Mouse (Mus musculus): ENCODE results near the gene Zdhhc1. TPM values are rescaled to one million over a fixed set of nuclear protein-coding genes. Genes with fewer than 3 reads are reported as not detected.
A peak's percentile ranks its signal among the peaks of the same experiment; 100 is the strongest.

Gene Zdhhc1
- 0.14 and 0.23 TPM in 2 replicates for polyA plus RNA-seq (2012)

DNA sequence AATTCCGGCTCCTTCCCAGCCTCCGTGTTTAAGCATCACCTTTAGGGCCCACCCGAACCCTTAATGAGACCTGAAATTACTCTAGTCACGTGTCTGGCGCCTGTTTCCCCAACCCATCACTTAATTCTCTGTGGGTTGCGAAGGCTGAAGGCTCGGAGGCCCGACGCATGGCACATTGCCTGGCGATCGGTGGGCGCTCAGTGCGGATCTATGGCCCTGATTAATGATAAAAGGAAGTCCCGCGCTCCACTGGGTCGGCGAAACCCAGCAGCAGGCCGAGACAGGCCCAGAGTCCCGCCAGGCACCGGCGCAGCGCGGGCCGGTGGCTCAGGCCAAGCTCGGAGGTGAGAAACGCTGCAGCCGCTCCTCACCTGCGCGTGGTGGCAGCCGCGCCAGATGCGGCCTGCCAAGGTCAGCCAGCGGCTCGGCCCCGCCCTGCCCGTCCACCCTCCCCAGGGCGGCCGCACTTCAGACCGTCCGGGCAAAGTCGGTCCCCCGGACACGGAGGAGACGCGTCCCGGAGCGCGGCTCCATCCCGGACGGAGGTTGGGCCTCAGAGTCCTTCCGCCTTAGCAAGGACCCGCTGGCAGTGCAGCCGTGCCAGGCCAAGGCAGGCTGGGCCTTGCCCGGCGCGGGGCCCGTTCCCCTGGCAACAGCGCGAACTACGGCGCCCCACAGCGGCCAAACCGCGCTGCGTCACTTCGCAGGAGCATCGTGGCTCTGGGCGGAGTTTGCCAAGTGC, at the start of gene Zdhhc1:
Gene Zdhhc1 (minus strand): TSS at position 464 of the 742 bp plus-strand sequence.
- Histone ChIP-seq H3K9me3 (ENCODE audit: control insufficient read depth, low read length) (no peaks in the 10 kb centered on the region), H3K27me3 (ENCODE audit: control insufficient read depth) (peaks cover 18% of the 10 kb centered on the region), H3K4me1 (ENCODE audit: control insufficient read depth) (peaks cover 29% of the 10 kb centered on the region), H3K36me3 (ENCODE audit: control insufficient read depth) (no peaks in the 10 kb centered on the region), H3K4me3 (replicated peaks) (peak within 1 kb of the TSS; percentile 72)
- TF ChIP-seq GATA1 (IDR thresholded peaks at IDR 0.05; ENCODE audit: low read length) (no peak), TAL1 (IDR thresholded peaks at IDR 0.05; ENCODE audit: low read length) (no peak)

DNA sequence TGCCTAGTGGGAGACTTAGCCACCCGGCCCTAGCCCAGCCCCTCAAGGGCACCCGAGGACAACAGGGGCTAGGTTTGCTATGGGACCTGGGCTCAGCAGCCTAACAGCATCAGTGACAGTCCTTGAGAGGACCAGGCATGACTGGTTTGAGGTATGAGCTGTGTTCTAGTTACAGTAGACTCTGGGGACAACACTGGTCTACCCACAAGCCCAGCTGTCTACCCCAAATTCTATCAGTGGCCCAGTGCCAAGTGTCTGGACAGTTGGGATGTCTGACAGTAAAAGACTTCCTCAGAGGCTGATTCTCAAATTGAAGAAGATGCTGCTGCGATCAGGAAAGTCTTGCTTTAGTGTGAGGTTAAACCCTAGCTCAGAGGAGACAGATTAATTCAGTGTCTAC, 48.5 kb upstream of the Zdhhc1 start:
- no peak for TF ChIP-seq TAL1 (IDR thresholded peaks at IDR 0.05; ENCODE audit: low read length)
- no peak for TF ChIP-seq GATA1 (IDR thresholded peaks at IDR 0.05; ENCODE audit: low read length)
- Histone ChIP-seq H3K36me3 (ENCODE audit: control insufficient read depth) (peaks cover 60% of the 10 kb centered on the region), H3K4me1 (ENCODE audit: control insufficient read depth) (peaks cover 70% of the 10 kb centered on the region)

DNA sequence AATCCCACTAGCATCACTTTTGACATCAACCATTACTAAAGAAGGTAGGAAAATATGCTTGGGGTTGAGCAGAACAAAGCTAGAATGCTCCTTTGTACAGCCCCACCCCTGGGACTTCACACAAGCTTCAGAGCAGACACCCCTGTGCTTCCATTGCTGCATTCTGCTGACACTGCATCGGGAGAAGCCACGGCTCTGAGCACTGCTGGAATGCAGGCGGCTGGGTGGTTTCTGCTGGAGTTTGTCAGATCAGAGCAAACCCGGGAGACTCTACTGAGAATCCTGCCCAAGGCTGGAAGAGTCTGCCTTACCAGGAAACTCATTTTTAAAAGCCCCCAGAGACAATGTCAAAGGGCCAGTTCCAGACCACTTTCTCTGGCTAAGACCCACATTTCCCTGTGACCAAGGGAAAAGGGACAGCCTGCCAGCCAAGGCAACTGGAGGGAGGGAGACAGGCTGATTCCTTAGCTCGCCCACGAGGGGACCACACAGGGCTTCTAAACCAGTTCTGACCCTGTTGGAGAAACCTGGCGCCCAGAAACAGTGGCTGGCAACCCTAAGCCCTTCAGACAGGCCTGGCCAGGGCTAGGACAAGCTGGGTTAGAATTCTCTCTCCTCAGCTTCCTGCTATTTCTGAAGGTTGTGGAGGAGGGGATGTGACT, 48.0 kb upstream of the Zdhhc1 start:
- Histone ChIP-seq H3K4me3 (replicated peaks) (no peak overlapping the region), H3K36me3 (ENCODE audit: control insufficient read depth) (peaks cover 55% of the 10 kb centered on the region), H3K9me3 (ENCODE audit: control insufficient read depth, low read length) (no peaks in the 10 kb centered on the region), H3K4me1 (ENCODE audit: control insufficient read depth) (peaks cover 74% of the 10 kb centered on the region), H3K27me3 (ENCODE audit: control insufficient read depth) (no peaks in the 10 kb centered on the region)
- TF ChIP-seq GATA1 (IDR thresholded peaks at IDR 0.05; ENCODE audit: low read length) = no peak
- TF ChIP-seq TAL1 (IDR thresholded peaks at IDR 0.05; ENCODE audit: low read length) = no peak

More for the DNA sequence above, 48.5 kb upstream of the Zdhhc1 start:
- Histone ChIP-seq H3K4me3 (replicated peaks) (no peak overlapping the region), H3K27me3 (ENCODE audit: control insufficient read depth) (no peaks in the 10 kb centered on the region), H3K9me3 (ENCODE audit: control insufficient read depth, low read length) (no peaks in the 10 kb centered on the region)

DNA sequence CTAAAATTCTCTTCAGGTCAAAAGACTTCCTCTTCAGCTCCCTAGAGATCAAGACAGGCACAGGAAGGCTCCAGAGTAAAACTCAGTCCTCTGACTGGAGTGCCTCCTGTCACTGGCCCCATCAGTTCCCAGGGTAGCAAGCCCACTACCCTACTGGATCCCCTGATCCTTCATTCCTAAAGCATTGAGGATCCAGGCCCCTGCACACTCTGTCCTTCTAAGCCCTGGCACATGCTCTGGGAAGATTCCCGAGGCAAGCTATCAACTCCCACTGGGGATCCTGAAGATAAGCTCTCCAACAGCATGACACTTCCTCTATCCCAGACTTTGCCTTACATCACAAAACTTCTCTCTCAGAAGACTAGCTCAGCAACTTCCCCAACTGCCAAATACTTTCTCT, 47.0 kb upstream of the Zdhhc1 start:
- Histone ChIP-seq H3K4me1 (ENCODE audit: control insufficient read depth) (peaks cover 81% of the 10 kb centered on the region), H3K27me3 (ENCODE audit: control insufficient read depth) (no peaks in the 10 kb centered on the region), H3K36me3 (ENCODE audit: control insufficient read depth) (peaks cover 60% of the 10 kb centered on the region), H3K4me3 (replicated peaks) (no peak overlapping the region), H3K9me3 (ENCODE audit: control insufficient read depth, low read length) (no peaks in the 10 kb centered on the region)
- TF ChIP-seq GATA1 (IDR thresholded peaks at IDR 0.05; ENCODE audit: low read length) (no peak), TAL1 (IDR thresholded peaks at IDR 0.05; ENCODE audit: low read length) (no peak)

DNA sequence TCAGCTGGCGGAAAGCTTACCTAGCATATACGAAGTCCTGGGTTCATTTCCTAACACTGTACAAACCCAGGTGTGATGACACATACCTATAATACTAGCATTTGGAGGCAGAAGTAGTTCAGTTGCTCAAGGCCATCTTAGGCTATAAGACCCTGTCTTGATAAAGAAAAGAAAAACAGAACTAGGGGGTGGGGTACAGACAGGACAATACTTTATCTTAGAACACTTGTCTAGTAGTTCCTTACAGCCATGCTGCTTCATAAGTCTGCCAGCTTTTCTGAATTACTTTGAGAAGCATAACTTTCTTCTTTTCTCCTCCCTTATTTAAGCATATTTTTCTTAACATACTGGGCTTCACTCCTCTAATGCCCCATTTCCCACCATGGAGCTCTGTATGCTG, 46.1 kb upstream of the Zdhhc1 start:
- Histone ChIP-seq H3K36me3 (ENCODE audit: control insufficient read depth) (peaks cover 66% of the 10 kb centered on the region), H3K4me1 (ENCODE audit: control insufficient read depth) (peaks cover 87% of the 10 kb centered on the region), H3K9me3 (ENCODE audit: control insufficient read depth, low read length) (no peaks in the 10 kb centered on the region), H3K4me3 (replicated peaks) (no peak overlapping the region), H3K27me3 (ENCODE audit: control insufficient read depth) (no peaks in the 10 kb centered on the region)
- no peak for TF ChIP-seq TAL1 (IDR thresholded peaks at IDR 0.05; ENCODE audit: low read length)
- no peak for TF ChIP-seq GATA1 (IDR thresholded peaks at IDR 0.05; ENCODE audit: low read length)

DNA sequence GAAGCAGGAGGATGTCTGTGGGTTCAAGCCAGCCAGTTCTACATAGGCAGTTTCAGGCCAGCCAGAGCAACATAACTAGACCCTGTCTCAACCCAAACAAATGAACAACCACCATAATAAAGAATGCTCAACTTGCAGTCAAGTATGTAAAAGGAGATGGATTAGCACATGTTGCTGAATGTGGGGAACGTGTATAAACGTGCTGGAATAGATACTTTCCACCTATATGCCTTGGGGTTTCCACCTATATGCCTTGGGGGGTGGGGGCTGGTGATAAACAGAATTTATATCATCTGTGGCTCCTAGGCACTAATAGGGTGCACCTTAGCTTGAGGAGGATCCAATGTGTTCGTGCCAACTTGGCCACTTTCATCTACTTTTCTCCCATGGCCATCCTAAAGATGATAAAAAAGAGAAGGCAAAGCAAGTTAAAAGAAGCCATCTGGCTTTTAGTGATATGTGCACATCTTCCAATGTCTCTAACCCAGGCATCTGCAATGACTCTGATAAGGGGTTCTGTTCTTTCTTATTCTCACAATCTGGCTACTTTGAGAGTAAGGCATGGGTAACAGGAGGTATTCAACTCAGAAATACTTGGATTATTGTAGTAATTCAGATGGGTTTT, 45.4 kb upstream of the Zdhhc1 start:
- Histone ChIP-seq H3K4me3 (replicated peaks) (peak overlapping the region; percentile 36), H3K36me3 (ENCODE audit: control insufficient read depth) (peaks cover 71% of the 10 kb centered on the region), H3K4me1 (ENCODE audit: control insufficient read depth) (peaks cover 86% of the 10 kb centered on the region), H3K27me3 (ENCODE audit: control insufficient read depth) (no peaks in the 10 kb centered on the region), H3K9me3 (ENCODE audit: control insufficient read depth, low read length) (no peaks in the 10 kb centered on the region)
- peak; percentile 84 for TF ChIP-seq TAL1 (IDR thresholded peaks at IDR 0.05; ENCODE audit: low read length)
- peak; percentile 73 for TF ChIP-seq GATA1 (IDR thresholded peaks at IDR 0.05; ENCODE audit: low read length)

DNA sequence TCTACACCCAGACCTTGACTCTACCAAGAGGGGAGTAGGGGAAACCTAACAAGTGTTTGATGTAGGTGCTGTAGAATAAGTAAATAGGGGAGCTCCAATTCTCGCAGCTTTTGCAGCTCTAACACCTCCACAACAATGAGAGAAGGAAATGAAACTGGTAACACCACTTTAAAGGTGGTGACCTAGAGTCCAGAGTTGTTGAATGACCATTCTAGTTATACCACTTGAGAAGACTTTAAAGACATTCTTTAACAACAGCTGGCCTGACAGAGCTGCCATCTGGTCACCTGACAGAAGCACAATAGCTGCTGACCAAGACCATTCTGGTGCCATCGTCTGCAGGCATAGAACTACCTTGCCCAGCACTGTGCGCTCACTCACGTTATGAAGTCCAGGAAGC, 42.2 kb upstream of the Zdhhc1 start:
- no peaks in the 10 kb centered on the region for H3K27me3 ChIP-seq (ENCODE audit: control insufficient read depth)
- H3K9me3 ChIP-seq (ENCODE audit: control insufficient read depth, low read length) = no peaks in the 10 kb centered on the region
- H3K36me3 ChIP-seq (ENCODE audit: control insufficient read depth) = peaks cover 75% of the 10 kb centered on the region
- H3K4me3 ChIP-seq (replicated peaks) = no peak overlapping the region
- TF ChIP-seq TAL1 (IDR thresholded peaks at IDR 0.05; ENCODE audit: low read length) (no peak), GATA1 (IDR thresholded peaks at IDR 0.05; ENCODE audit: low read length) (no peak)
- peaks cover 69% of the 10 kb centered on the region for H3K4me1 ChIP-seq (ENCODE audit: control insufficient read depth)

DNA sequence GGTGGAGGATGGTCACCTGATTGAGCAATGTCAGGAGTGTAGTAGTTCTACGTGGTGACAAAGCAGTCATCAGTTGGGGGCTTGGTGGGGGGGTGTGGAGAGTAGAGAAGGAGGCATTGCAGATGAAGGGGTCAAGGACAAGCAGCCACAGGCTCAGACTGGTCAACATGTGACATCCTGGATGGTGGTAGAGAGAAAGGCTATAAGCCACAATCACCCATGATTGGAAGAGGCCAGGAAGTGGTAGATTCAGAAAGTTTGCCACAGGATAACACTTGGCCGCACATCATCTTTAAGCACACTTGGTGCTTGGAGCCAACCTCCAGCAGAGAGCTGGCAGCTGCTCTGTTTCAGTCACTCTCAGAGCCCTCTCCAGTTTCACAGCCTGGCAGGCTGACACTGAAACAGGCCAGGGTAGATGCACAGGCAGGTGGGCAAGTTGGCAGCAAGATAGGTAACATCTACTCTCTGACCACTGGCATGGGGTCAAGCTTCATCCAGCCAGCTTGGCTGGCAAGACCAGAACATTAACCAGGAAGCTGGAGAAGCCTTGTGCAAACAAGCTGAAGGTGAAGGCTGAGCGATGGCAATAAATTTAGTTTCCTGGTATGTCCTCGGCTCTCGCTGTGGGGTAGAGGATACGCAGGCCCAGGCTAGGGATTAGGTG, 40.4 kb upstream of the Zdhhc1 start:
- H3K36me3 ChIP-seq (ENCODE audit: control insufficient read depth) = peaks cover 86% of the 10 kb centered on the region
- H3K9me3 ChIP-seq (ENCODE audit: control insufficient read depth, low read length) = no peaks in the 10 kb centered on the region
- H3K4me3 ChIP-seq (replicated peaks) = no peak overlapping the region
- H3K4me1 ChIP-seq (ENCODE audit: control insufficient read depth) = peaks cover 67% of the 10 kb centered on the region
- H3K27me3 ChIP-seq (ENCODE audit: control insufficient read depth) = no peaks in the 10 kb centered on the region
- TF ChIP-seq GATA1 (IDR thresholded peaks at IDR 0.05; ENCODE audit: low read length) (no peak), TAL1 (IDR thresholded peaks at IDR 0.05; ENCODE audit: low read length) (no peak)

DNA sequence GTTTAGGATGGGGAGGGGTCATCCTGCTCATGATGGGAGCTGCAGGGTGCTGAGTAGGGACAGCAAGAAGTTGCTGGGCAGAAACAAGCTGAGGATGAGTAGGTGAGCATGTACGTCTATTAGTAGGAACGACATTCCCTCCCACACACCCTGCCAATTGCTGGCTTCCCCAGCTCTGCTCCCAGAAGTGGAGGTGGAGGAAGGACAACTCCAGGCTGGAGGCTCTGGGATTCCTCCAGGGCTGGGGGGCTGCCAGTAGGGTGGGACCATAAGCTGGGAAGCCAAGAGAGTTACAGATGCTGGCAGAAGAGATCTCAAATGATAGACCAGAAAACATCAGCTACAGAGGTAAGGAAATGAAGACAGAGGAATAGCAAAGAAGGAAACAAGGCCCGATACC, 39.8 kb upstream of the Zdhhc1 start:
- TF ChIP-seq GATA1 (IDR thresholded peaks at IDR 0.05; ENCODE audit: low read length) = no peak
- no peaks in the 10 kb centered on the region for H3K9me3 ChIP-seq (ENCODE audit: control insufficient read depth, low read length)
- H3K4me1 ChIP-seq (ENCODE audit: control insufficient read depth) = peaks cover 67% of the 10 kb centered on the region
- no peaks in the 10 kb centered on the region for H3K27me3 ChIP-seq (ENCODE audit: control insufficient read depth)
- H3K36me3 ChIP-seq (ENCODE audit: control insufficient read depth) = peaks cover 85% of the 10 kb centered on the region
- no peak overlapping the region for H3K4me3 ChIP-seq (replicated peaks)

Measured in erythroblast, embryonic 14.5 days (primary cell).